Mouse (Mus musculus) erythroblast, embryonic 14.5 days (primary cell): ENCODE results near the gene Ppm1l.

Experiments
- GATA1 ChIP-seq: IDR thresholded peaks from 2 replicates; pipeline ENCODE4 v1.6.1; 2012; ENCODE audit warnings: low read length, inconsistent platforms, mixed read lengths
- TAL1 ChIP-seq: IDR thresholded peaks from 3 replicates; pipeline ENCODE4 v1.6.1; 2012; ENCODE audit warnings: low read length, inconsistent platforms, mixed read lengths

DNA sequence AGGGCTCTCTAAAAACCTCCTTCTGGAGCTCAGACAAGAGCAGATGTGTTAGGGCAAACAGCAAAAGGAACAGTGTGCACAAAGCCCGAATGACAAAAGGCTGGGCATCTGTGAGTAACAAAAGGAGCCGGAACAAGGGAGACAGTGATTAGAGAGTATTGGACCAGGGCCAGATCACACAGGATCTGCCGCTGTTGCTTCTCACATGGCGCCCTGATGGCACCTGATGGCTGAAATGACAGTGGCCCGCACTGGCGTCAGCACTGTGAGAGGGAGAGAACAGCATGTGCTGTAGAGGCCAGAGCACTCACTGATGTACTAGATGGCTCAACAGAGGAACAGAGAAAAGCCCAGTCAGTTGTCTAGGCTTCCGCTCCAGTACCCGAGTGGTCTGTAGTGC lies 226.3 kb downstream of the Ppm1l start:
- TF ChIP-seq GATA1 (no peak), TAL1 (no peak)
